Mouse (Mus musculus) thymus, adult 18-20 months (tissue): ENCODE results near the gene Ccdc162.

ENCODE experiments used
- DNase-seq, 2 experiments: peaks; one replicate each; pipeline ENCODE4 v3.0.0; 2022; ENCODE audit warnings: mixed read lengths in 2 of 2

The Ccdc162 gene

DNA sequence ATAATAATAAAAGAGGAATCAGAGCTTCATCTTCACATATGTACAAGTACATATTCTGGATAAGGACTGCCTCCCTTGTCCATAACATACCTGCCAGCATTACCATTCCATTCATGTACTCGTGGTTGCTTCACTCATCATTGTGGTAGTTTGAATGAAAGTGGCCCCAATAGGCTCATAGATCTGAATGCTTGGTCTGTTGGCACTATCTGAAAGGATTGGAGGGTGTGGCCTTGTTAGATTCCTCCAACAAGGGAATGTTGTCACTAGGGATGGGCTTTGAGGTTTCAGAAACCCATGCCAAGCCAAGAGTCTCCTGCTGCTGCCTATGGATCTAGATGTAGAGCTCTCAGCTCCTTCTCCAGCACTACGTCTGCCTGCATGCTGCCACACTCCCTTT, 180.4 kb downstream of the Ccdc162 start:
- no peak for DNase-seq

GRCm38 (mm10) chr10:41529972-41530371, 186.5 kb downstream of the Ccdc162 start:
- DNase-seq = no peak

- DNase-seq = no peak
Observed at GRCm38 (mm10) chr10:41525696-41526095, 190.7 kb downstream of the Ccdc162 start.

DNA sequence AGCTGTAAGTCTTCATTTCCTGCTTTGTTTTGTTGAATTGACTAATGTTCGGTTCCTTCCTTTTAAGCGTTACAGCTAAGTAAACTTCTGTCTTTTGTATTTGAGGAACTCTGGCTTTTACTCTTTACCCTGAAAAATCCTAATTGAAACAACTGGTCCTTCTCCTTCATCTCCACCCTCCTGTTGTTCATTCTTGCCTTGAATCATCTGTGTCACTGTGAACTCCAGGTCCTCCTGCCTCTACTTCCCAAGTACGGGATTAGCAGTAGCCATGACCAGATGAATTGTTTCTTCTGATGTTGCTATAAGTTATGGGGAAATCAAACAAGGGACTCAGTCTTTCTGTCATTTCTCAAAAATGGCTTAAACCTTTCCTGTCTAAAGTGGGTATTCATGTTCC, 193.0 kb downstream of the Ccdc162 start:
- DNase-seq = no peak

GRCm38 (mm10) chr10:41520410-41520673, 196.1 kb downstream of the Ccdc162 start:
- no peak for DNase-seq

GRCm38 (mm10) chr10:41519640-41520409, 196.6 kb downstream of the Ccdc162 start:
- DNase-seq = peak; percentile 48 to 67

GRCm38 (mm10) chr10:41518981-41519618, 197.3 kb downstream of the Ccdc162 start, which contains the start of gene Cd164:
Gene Cd164, plus strand, starts transcription at chr10:41519414.
- peak; percentile 83 to 86 for DNase-seq

- DNase-seq = peak; percentile 71 to 87
Observed at GRCm38 (mm10) chr10:41518508-41518980, 197.9 kb downstream of the Ccdc162 start.

DNA sequence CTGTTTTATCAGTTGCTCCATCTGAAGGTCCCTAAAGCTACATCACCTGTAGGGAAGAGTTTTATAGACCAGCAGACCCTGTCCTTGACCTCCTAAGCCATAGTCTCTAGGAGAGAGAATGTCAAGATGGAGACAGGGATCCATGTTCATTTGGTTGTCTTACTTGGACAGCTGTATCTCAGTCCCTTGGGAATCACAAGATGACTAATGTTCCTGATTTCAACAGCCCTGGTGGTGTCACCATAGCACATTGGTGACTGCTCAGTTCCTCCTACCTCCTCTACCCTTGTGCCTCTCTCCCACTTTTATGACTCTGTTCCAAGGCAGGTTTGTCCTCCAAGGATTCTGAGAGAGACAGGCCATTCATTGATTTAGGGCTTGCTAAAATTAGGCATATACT, 201.5 kb downstream of the Ccdc162 start:
- DNase-seq = no peak

DNA sequence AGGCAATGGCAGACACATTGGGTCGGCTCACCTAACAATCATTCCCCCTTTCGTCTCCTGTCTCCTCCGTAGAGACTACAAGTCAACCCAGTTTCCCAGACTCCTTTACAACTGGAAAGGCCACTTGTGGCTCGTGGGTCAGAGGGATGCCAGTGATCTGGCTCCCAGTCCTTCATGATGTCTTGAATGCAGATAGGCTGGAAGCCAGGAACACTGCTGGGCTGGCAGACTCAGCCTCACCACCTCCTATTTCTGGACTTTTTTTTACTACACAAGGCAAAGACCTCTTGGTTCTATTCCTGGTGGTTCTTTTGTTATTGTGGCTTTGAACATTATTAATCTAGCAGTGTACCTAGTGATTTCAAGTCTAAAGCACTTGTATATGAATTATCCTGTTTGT, 202.1 kb downstream of the Ccdc162 start:
- no peak for DNase-seq

GRCm38 (mm10) chr10:41509160-41509559, 207.3 kb downstream of the Ccdc162 start:
- no peak for DNase-seq

DNA sequence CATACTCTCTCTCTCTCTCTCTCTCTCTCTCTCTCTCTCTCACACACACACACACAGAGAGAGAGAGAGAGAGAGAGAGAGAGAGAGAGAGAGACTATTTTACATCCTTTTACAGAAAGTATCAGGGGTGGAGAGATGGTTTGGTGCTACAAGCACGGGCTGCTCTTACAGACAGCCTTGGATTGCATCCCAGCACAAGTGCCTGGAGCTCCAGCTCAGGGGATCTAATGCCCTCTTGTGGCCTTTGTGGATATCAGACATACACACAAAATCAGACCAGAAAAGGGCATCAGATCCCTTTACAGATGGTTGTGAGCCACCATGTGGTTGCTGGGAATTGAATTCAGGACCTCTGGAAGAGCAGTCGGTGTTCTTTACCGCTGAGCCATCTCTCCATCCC, 211.0 kb downstream of the Ccdc162 start:
- peak in 1 of 2 experiments; percentile 37 for DNase-seq

DNA sequence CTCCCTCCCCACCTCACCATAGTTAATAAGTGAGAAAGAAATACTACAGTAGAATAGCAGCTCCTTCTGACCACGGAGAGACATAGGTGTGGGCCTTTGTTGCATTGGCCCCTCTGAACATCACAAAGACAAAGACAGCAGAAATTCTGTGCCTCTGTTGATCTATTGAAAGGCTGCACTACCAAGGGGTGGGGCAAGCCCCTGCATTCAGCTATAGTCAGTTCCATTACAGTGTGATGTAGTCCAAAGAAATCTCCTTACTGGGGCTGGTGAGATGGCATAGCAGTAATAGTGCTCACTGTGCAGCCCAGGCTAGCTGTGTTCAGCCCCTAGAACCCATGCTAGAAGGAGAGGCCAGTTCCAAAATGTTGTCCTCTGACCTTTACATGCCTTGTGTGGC, 211.4 kb downstream of the Ccdc162 start:
- no peak for DNase-seq

GRCm38 (mm10) chr10:41500941-41501340, 215.5 kb downstream of the Ccdc162 start:
- DNase-seq = no peak

DNA sequence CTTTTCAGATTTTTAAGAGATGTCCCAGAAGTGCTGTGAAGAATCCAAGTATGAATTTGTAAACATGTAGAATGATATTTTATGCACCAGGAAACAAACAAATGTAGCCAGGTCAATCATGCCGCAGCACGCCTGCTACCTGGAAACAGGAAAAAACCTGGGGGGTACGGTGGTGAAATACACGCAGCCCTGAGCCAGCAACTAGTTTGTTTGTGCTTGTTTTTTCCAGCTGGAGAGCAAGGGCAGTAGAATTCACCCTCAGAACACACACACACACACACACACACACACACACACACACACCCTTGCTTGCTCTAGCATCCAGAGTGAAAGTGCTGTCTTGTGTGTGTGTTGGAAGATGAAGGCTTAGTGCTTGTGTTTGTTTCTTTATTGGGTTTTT, 225.3 kb downstream of the Ccdc162 start:
- DNase-seq = no peak

DNA sequence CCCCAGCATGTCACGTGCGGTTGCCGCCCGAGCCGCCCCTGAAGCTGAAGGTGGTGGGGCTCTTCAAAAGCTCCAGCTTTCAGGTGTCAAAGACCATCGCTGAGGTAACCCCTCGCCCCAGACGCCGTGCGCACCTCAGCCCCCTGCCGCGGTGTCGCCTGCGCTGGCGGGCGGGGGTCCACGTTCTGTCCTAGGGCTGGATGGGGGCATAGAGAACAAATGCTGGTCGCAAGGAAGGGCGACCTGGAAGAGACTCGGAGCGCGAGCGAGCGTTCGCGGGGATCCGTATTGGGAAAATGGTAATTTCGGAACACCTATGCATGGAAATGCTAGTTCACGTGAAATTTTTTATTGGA, 225.9 kb downstream of the Ccdc162 start:
- no peak for DNase-seq

- DNase-seq = peak; percentile 90 to 92
Observed at GRCm38 (mm10) chr10:41489708-41490517, 226.5 kb downstream of the Ccdc162 start, which contains the start of the genes Smpd2 and Ppil6. Gene Smpd2, minus strand, starts transcription at chr10:41490369. Gene Ppil6, plus strand, starts transcription at chr10:41490439.

GRCm38 (mm10) chr10:41489294-41489693, 227.1 kb downstream of the Ccdc162 start:
- DNase-seq = no peak

DNA sequence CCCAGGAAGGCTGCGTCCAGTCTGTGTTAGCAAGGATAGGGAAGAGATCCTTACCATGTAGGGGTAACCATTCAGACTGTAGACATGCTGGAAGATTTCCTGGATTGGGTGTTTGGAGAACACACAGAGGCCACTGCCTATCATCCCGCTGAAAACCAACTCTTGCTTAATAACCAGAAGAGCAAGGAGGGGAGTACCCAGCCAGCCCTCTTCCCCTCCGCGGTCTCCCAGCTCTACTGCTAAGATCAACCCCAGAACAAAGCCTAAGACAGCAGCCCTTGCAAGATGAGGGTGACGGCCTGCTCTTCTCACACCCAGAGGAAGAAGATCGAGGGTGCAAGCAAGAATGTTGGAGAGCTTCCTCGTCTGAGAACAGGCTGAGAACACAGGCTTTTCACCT, 227.6 kb downstream of the Ccdc162 start:
- no peak for DNase-seq
